Mouse (Mus musculus) megakaryocyte, embryonic 14.5 days (primary cell): Measurements from ENCODE around the gene Tmem170b.

Experiments used
- FLI1 ChIP-seq: IDR thresholded peaks from 2 replicates; pipeline ENCODE4 v1.6.1; 2012; ENCODE audit warnings: low read length, inconsistent platforms, mixed read lengths
- GATA1 ChIP-seq: IDR thresholded peaks from 3 replicates; pipeline ENCODE4 v1.6.1; 2012; ENCODE audit warnings: mixed read lengths, low read length, inconsistent platforms, borderline replicate concordance

DNA sequence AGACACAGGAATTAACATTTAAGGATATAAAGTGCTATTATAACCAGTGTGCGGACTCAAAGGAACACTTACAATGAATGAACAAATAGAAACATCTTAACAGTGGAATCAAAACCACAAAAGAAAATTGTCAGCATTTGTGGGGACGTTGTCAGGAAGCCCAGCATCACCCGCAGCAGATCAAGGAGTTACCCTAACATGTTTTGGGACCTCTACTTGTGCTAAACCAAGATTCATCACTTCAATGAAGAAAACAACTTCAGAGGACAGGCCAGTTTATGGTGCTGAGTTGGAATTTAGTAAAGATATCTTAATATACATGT, 21.4 kb upstream of the Tmem170b start:
- TF ChIP-seq GATA1 (no peak), FLI1 (no peak)
